Mouse (Mus musculus) myocyte (in vitro differentiated cells): ENCODE measurements around the gene Notch3.

Experiments
- CEBPB ChIP-seq: IDR thresholded peaks from 2 replicates; pipeline ENCODE4 v1.6.1; 2011; ENCODE audit warnings: mild to moderate bottlenecking, moderate library complexity; ENCODE audit not compliant: poor library complexity, insufficient read depth, severe bottlenecking
- E2F4 ChIP-seq: IDR thresholded peaks from one replicate; pipeline ENCODE4 v1.6.1; 2011; ENCODE audit warnings: mild to moderate bottlenecking, control low read depth, moderate library complexity; ENCODE audit not compliant: insufficient read depth
- MAX ChIP-seq: IDR thresholded peaks from one replicate; pipeline ENCODE4 v1.6.1; 2011; ENCODE audit warnings: low read depth, mild to moderate bottlenecking, control low read depth
- MYOD1 ChIP-seq, 3 experiments: IDR thresholded peaks; one replicate each; pipeline ENCODE4 v1.6.1; 2011; ENCODE audit warnings: control low read depth in 2 of 3, low read depth in 2 of 3, mild to moderate bottlenecking in 2 of 3, moderate library complexity in 1 of 3; ENCODE audit not compliant: insufficient read length in 2 of 3, control insufficient read depth in 1 of 3
- MYOG ChIP-seq, 3 experiments: IDR thresholded peaks; one replicate each; pipeline ENCODE4 v1.6.1; 2011; ENCODE audit warnings: control low read depth in 2 of 3, low read depth in 2 of 3, mild to moderate bottlenecking in 2 of 3; ENCODE audit not compliant: insufficient read length in 2 of 3, control insufficient read depth in 1 of 3, insufficient read depth in 1 of 3
- POLR2A ChIP-seq: IDR thresholded peaks from one replicate; pipeline ENCODE4 v1.6.1; 2011; ENCODE audit warnings: low read depth, mild to moderate bottlenecking, control low read depth, moderate library complexity; ENCODE audit not compliant: insufficient read length
- POLR2AphosphoS2 ChIP-seq: IDR thresholded peaks from one replicate; pipeline ENCODE4 v1.6.1; 2011; ENCODE audit warnings: low read depth, control low read depth; ENCODE audit not compliant: insufficient read length
- REST ChIP-seq: IDR thresholded peaks from one replicate; pipeline ENCODE4 v1.6.1; 2011; ENCODE audit warnings: mild to moderate bottlenecking, control low read depth, moderate library complexity; ENCODE audit not compliant: insufficient read depth, insufficient read length
- TCF12 ChIP-seq: IDR thresholded peaks from one replicate; pipeline ENCODE4 v1.6.1; 2011; ENCODE audit warnings: mild to moderate bottlenecking, control low read depth; ENCODE audit not compliant: poor library complexity, insufficient read depth, severe bottlenecking
- TCF3 ChIP-seq: IDR thresholded peaks from one replicate; pipeline ENCODE4 v1.6.1; 2011; ENCODE audit warnings: low read depth, control low read depth; ENCODE audit not compliant: insufficient read length
- USF1 ChIP-seq: IDR thresholded peaks from one replicate; pipeline ENCODE4 v1.6.1; 2011; ENCODE audit warnings: low read depth, mild to moderate bottlenecking, control low read depth, moderate library complexity

DNA sequence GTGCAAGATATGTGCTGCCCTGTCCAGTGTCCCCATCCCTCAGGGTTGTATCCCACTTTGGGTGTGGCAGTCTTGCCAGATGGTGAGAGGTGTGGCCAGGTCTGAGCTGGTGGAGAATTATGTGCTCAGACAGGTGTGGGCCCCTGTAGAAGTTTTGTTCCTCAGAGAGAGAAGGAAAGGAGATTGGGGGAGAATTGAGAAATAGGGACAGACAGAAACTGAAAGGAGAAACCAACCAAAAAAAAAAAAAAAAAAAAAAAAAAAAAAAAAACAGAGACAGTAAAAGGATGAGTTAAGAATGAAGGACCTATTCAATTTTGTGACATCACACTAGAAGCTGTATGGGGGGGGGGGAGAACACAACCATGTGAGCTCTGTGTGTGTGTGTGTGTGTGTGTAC is 1.9 kb downstream of the Notch3 start:
- no peak for TF ChIP-seq POLR2AphosphoS2
- TF ChIP-seq POLR2A, result no peak
- no peak for TF ChIP-seq MYOG (IDR thresholded peaks at IDR 0.05; ENCODE audit: control insufficient read depth in 1 of 3, insufficient read depth in 1 of 3, insufficient read length in 2 of 3, low read depth in 2 of 3)
- TF ChIP-seq REST, result no peak
- TF ChIP-seq TCF12, result no peak
- no peak for TF ChIP-seq USF1
- no peak for TF ChIP-seq E2F4
- TF ChIP-seq MAX, result no peak
- TF ChIP-seq MYOD1 (IDR thresholded peaks at IDR 0.05; ENCODE audit: control insufficient read depth in 1 of 3, insufficient read length in 2 of 3, low read depth in 2 of 3), result peak in 1 of 3 experiments; percentile 12
- no peak for TF ChIP-seq CEBPB
- TF ChIP-seq TCF3, result no peak
